Mouse (Mus musculus): Measurements from ENCODE around the gene Prmt2. TPM values are rescaled to one million over a fixed set of nuclear protein-coding genes. Genes with fewer than 3 reads are reported as not detected.

The Prmt2 gene
- polyA plus RNA-seq, 1 experiment, result 50.2 TPM

GRCm38 (mm10) chr10:76185216-76185615 is 52.4 kb downstream of the Prmt2 start:
- H3K79me3 ChIP-seq (ENCODE audit: low read depth), result no peaks in the 10 kb centered on the region
- no peak for TF ChIP-seq CEBPB (IDR thresholded peaks at IDR 0.05; ENCODE audit: low read depth)
- no peak for TF ChIP-seq MYOG (IDR thresholded peaks at IDR 0.05; ENCODE audit: control insufficient read depth, extremely low read depth, insufficient read length)
- no peak for TF ChIP-seq FOSL1 (IDR thresholded peaks at IDR 0.05; ENCODE audit: insufficient read depth, low read length, poor library complexity, severe bottlenecking)
- no peak for TF ChIP-seq USF1 (IDR thresholded peaks at IDR 0.05; ENCODE audit: low read depth)
- TF ChIP-seq MYOD1 (IDR thresholded peaks at IDR 0.05; ENCODE audit: control insufficient read depth, insufficient read length, low read depth), result no peak
- no peak for TF ChIP-seq MAX (IDR thresholded peaks at IDR 0.05)
- no peak for TF ChIP-seq CTCF (IDR thresholded peaks at IDR 0.05; ENCODE audit: control insufficient read depth, insufficient read depth, insufficient read length)

GRCm38 (mm10) chr10:76174899-76175298 is 62.8 kb downstream of the Prmt2 start:
- Histone ChIP-seq H3K36me3 (ENCODE audit: control insufficient read depth, insufficient read depth) (no peaks in the 10 kb centered on the region), H3K79me2 (ENCODE audit: control insufficient read depth, insufficient read depth) (no peaks in the 10 kb centered on the region), H3ac (ENCODE audit: control insufficient read depth, insufficient read length, low read depth) (no peak overlapping the region), H3K27me3 (ENCODE audit: control insufficient read depth, insufficient read depth, insufficient read length) (peaks cover 20% of the 10 kb centered on the region), H3K79me3 (ENCODE audit: low read depth) (no peaks in the 10 kb centered on the region), H3K4me3 (ENCODE audit: insufficient read depth, poor library complexity, severe bottlenecking) (no peak overlapping the region)
- no peak for TF ChIP-seq FOSL1 (IDR thresholded peaks at IDR 0.05; ENCODE audit: insufficient read depth, low read length, poor library complexity, severe bottlenecking)
- no peak for TF ChIP-seq CTCF (IDR thresholded peaks at IDR 0.05; ENCODE audit: control insufficient read depth, insufficient read depth, insufficient read length)

More at GRCm38 (mm10) chr10:76185216-76185615, 52.4 kb downstream of the Prmt2 start:
- H3K4me3 ChIP-seq (ENCODE audit: insufficient read depth, poor library complexity, severe bottlenecking), result no peak overlapping the region
- H3ac ChIP-seq (ENCODE audit: control insufficient read depth, insufficient read length, low read depth), result no peak overlapping the region
- H3K79me2 ChIP-seq (ENCODE audit: control insufficient read depth, insufficient read depth), result no peaks in the 10 kb centered on the region
- H3K27me3 ChIP-seq (ENCODE audit: control insufficient read depth, insufficient read depth, insufficient read length), result peaks cover 20% of the 10 kb centered on the region
- no peaks in the 10 kb centered on the region for H3K36me3 ChIP-seq (ENCODE audit: control insufficient read depth, insufficient read depth)

- Histone ChIP-seq H3K27me3 (ENCODE audit: control insufficient read depth, insufficient read depth, insufficient read length) (peaks cover 23% of the 10 kb centered on the region), H3K36me3 (ENCODE audit: control insufficient read depth, insufficient read depth) (no peaks in the 10 kb centered on the region), H3K79me3 (ENCODE audit: low read depth) (no peaks in the 10 kb centered on the region), H3K79me2 (ENCODE audit: control insufficient read depth, insufficient read depth) (no peaks in the 10 kb centered on the region), H3K4me3 (ENCODE audit: insufficient read depth, poor library complexity, severe bottlenecking) (no peak overlapping the region), H3ac (ENCODE audit: control insufficient read depth, insufficient read length, low read depth) (no peak overlapping the region)
- no peak for TF ChIP-seq MAX (IDR thresholded peaks at IDR 0.05)
- no peak for TF ChIP-seq CTCF (IDR thresholded peaks at IDR 0.05; ENCODE audit: control insufficient read depth, insufficient read depth, insufficient read length)
- TF ChIP-seq MYOD1 (IDR thresholded peaks at IDR 0.05; ENCODE audit: control insufficient read depth, insufficient read length, low read depth), result no peak
- no peak for TF ChIP-seq CEBPB (IDR thresholded peaks at IDR 0.05; ENCODE audit: low read depth)
- no peak for TF ChIP-seq FOSL1 (IDR thresholded peaks at IDR 0.05; ENCODE audit: insufficient read depth, low read length, poor library complexity, severe bottlenecking)
- no peak for TF ChIP-seq MYOG (IDR thresholded peaks at IDR 0.05; ENCODE audit: control insufficient read depth, extremely low read depth, insufficient read length)
- no peak for TF ChIP-seq USF1 (IDR thresholded peaks at IDR 0.05; ENCODE audit: low read depth)
Observed at GRCm38 (mm10) chr10:76158009-76158408, 79.7 kb downstream of the Prmt2 start.

DNA sequence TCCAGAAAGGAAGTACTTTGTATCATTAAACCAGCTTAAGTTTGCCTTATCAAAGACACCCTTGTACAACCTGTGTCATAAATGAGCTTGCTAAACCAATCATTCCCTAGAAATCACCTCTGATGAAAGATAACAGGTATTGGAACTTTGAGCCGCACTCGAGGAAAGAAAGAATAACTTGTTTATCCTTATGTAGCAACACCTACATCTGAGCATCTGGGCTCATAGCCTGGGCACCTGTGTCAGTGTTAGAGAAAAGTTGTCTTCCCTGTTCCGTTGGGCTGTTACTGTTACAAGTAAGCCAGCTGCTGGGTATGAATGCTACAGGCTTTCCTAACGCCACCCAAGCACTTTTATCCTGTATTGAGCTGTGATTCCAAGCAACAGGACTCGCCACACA is 80.1 kb downstream of the Prmt2 start:
- Histone ChIP-seq H3K4me3 (ENCODE audit: insufficient read depth, poor library complexity, severe bottlenecking) (no peak overlapping the region), H3K27me3 (ENCODE audit: control insufficient read depth, insufficient read depth, insufficient read length) (peaks cover 23% of the 10 kb centered on the region), H3K79me3 (ENCODE audit: low read depth) (no peaks in the 10 kb centered on the region), H3ac (ENCODE audit: control insufficient read depth, insufficient read length, low read depth) (no peak overlapping the region), H3K79me2 (ENCODE audit: control insufficient read depth, insufficient read depth) (no peaks in the 10 kb centered on the region), H3K36me3 (ENCODE audit: control insufficient read depth, insufficient read depth) (no peaks in the 10 kb centered on the region)
- TF ChIP-seq FOSL1 (IDR thresholded peaks at IDR 0.05; ENCODE audit: insufficient read depth, low read length, poor library complexity, severe bottlenecking), result no peak
- TF ChIP-seq MAX (IDR thresholded peaks at IDR 0.05), result no peak
- TF ChIP-seq CTCF (IDR thresholded peaks at IDR 0.05; ENCODE audit: control insufficient read depth, insufficient read depth, insufficient read length), result no peak
- no peak for TF ChIP-seq MYOG (IDR thresholded peaks at IDR 0.05; ENCODE audit: control insufficient read depth, extremely low read depth, insufficient read length)
- no peak for TF ChIP-seq CEBPB (IDR thresholded peaks at IDR 0.05; ENCODE audit: low read depth)

Small RNA genes lying within 50 kb of the gene (microRNA-seq; reads per million reads assigned to microRNA genes)
- gene Mir678 (ENCODE audit: borderline microRNAs expressed), result not detected

Other genes with a start within 250 kb of the Prmt2 start
- gene Zfp280b, start 205.2 kb downstream of the Prmt2 start, polyA plus RNA-seq (2012; fragmentation: generic; extraction: Trizol), result 6.7 TPM
- not detected for gene Slc5a4b, start 126.9 kb downstream of the Prmt2 start, polyA plus RNA-seq (2012; fragmentation: generic; extraction: Trizol)
- not detected for gene Slc5a4a, start 90.4 kb downstream of the Prmt2 start, polyA plus RNA-seq (2012; fragmentation: generic; extraction: Trizol)
- gene S100b, start 16.0 kb upstream of the Prmt2 start, polyA plus RNA-seq (2012; fragmentation: generic; extraction: Trizol), result 0.13 TPM
- gene Dip2a, start 107.4 kb upstream of the Prmt2 start, polyA plus RNA-seq (2012; fragmentation: generic; extraction: Trizol), result 26.0 TPM
- not detected for gene AC141477.1, start 202.6 kb upstream of the Prmt2 start, polyA plus RNA-seq (2012; fragmentation: generic; extraction: Trizol)
- 15.5 TPM for gene Pcnt, start 204.9 kb upstream of the Prmt2 start, polyA plus RNA-seq (2012; fragmentation: generic; extraction: Trizol)
- not detected for gene 2610028H24Rik, start 211.2 kb upstream of the Prmt2 start, polyA plus RNA-seq (2012; fragmentation: generic; extraction: Trizol)
- gene Mcm3ap, start 231.1 kb upstream of the Prmt2 start, polyA plus RNA-seq (2012; fragmentation: generic; extraction: Trizol), result 31.9 TPM
- 1.8 TPM for gene Ybey, start 231.2 kb upstream of the Prmt2 start, polyA plus RNA-seq (2012; fragmentation: generic; extraction: Trizol)